In the genomic region with DNA sequence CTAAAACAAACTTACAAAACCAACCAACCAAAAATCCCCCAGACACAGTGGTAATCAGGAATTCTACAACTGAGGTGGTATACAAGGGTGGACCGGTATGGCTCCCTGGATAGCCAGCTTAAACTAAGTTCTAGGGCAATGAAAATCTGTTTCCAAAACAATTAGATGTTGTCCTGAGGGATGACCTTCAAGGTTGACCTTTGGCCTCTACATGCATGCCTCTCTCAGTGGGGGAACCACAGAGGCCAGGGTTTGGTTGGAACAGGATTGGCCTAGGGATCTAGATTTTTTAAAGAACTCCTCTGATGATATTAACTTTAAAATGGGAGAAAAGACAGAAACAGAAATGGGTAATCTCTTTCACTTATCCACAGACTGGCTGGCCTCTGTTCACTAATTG, we compare ENCODE assay signal across 25 mouse cellular contexts.
DNase-seq lines count a peak whose midpoint lies in the region; ATAC-seq and TF ChIP-seq lines count a peak whose summit lies in the region.
"Had no signal": no experiment of that assay in that cellular context is flagged by ENCODE, and none has a peak within 500 bp of the region (broad histone marks: within the 10 kb centered on the region; RNA-seq: fewer than 3 reads in every experiment).

No protein-coding gene starts in this region.

- H3K27me3 ChIP-seq in liver, adult 2 months (ENCODE audit: control insufficient read depth, insufficient read depth, low read length) = no peaks in the 10 kb centered on the region
- no peaks in the 10 kb centered on the region for H3K27me3 ChIP-seq in lung, postnatal 0 days (replicated peaks; ENCODE audit: insufficient read depth, low read length)
- no peaks in the 10 kb centered on the region for H3K27me3 ChIP-seq in intestine, embryonic 16.5 days (replicated peaks; ENCODE audit: control insufficient read depth, insufficient read depth, low read length)
- H3K27me3 ChIP-seq: embryonic facial prominence, embryonic 13.5 days; embryonic facial prominence, embryonic 15.5 days; forebrain, embryonic 12.5 days; Patski had no signal

- H3K79me2 ChIP-seq in liver, adult 2 months (ENCODE audit: control insufficient read depth, insufficient read depth, low read length) = no peaks in the 10 kb centered on the region

- no peak overlapping the region for H3K9ac ChIP-seq in liver, adult 2 months (ENCODE audit: low read depth, low read length)
- no peak overlapping the region for H3K9ac ChIP-seq in lung, postnatal 0 days (replicated peaks; ENCODE audit: low read depth)
- H3K9ac ChIP-seq in intestine, embryonic 16.5 days (ENCODE audit: low read depth, low read length) = no peak overlapping the region
- H3K9ac ChIP-seq: embryonic facial prominence, embryonic 13.5 days; embryonic facial prominence, embryonic 15.5 days; forebrain, embryonic 12.5 days; forebrain, postnatal 0 days had no signal

- no peak for TF ChIP-seq POLR2A in liver, adult 2 months (IDR thresholded peaks at IDR 0.05; ENCODE audit: extremely low read depth, insufficient read depth, low read length)

- no peak for TF ChIP-seq EP300 in lung, postnatal 0 days (IDR thresholded peaks at IDR 0.05)

- H3K4me3 ChIP-seq in liver, adult 2 months (ENCODE audit: insufficient read depth, low read depth, low read length) = no peak overlapping the region
- no peak overlapping the region for H3K4me3 ChIP-seq in brown adipose tissue, adult 24 weeks (ENCODE audit: insufficient read depth, low read depth, low read length)
- H3K4me3 ChIP-seq in lung, postnatal 0 days (ENCODE audit: low read depth, low read length) = no peak overlapping the region
- no peak overlapping the region for H3K4me3 ChIP-seq in intestine, embryonic 16.5 days (ENCODE audit: low read length)
- H3K4me3 ChIP-seq: embryonic facial prominence, embryonic 13.5 days; embryonic facial prominence, embryonic 15.5 days; erythroblast, embryonic 14.5 days; forebrain, embryonic 10.5 days; forebrain, embryonic 12.5 days had no signal

- H3K9me3 ChIP-seq in lung, postnatal 0 days (ENCODE audit: low read length) = no peaks in the 10 kb centered on the region
- no peaks in the 10 kb centered on the region for H3K9me3 ChIP-seq in intestine, embryonic 16.5 days (ENCODE audit: control insufficient read depth, low read length)
- H3K9me3 ChIP-seq: embryonic facial prominence, embryonic 13.5 days; embryonic facial prominence, embryonic 15.5 days; forebrain, embryonic 10.5 days; forebrain, embryonic 12.5 days; G1E had no signal

- no peak overlapping the region for H3K4me2 ChIP-seq in lung, postnatal 0 days (replicated peaks; ENCODE audit: low read depth, low read length)
- H3K4me2 ChIP-seq in intestine, embryonic 16.5 days (ENCODE audit: low read depth, low read length) = no peak overlapping the region
- H3K4me2 ChIP-seq: embryonic facial prominence, embryonic 13.5 days; embryonic facial prominence, embryonic 15.5 days; forebrain, embryonic 12.5 days had no signal

- peaks cover 10% of the 10 kb centered on the region; the same call in 1 of the 2 replicates for H3K4me1 ChIP-seq in liver, adult 2 months (ENCODE audit: control insufficient read depth, insufficient read depth, low read length)
- peaks cover 5% of the 10 kb centered on the region; the same call in 1 of the 2 replicates for H3K4me1 ChIP-seq in brown adipose tissue, adult 24 weeks (ENCODE audit: control insufficient read depth, insufficient read depth, insufficient read length, low read length)
- H3K4me1 ChIP-seq in lung, postnatal 0 days (ENCODE audit: insufficient read depth, low read depth, low read length) = no peaks in the 10 kb centered on the region
- no peaks in the 10 kb centered on the region for H3K4me1 ChIP-seq in intestine, embryonic 16.5 days (ENCODE audit: control insufficient read depth, insufficient read depth, low read length)
- H3K4me1 ChIP-seq: embryonic facial prominence, embryonic 13.5 days; embryonic facial prominence, embryonic 15.5 days; forebrain, embryonic 10.5 days; forebrain, embryonic 12.5 days had no signal

- ATAC-seq in lung, postnatal 0 days = no peak
- no peak for ATAC-seq in intestine, embryonic 16.5 days
- ATAC-seq: activated CD4-positive, CD25-positive, alpha-beta regulatory T cell, adult 4 months; CD4-positive, CD25-positive, alpha-beta regulatory T cell, adult 4 months; forebrain, embryonic 14.5 days; forebrain, postnatal 0 days had no signal

- H3K36me3 ChIP-seq in liver, adult 2 months (ENCODE audit: control insufficient read depth, insufficient read depth, low read length) = no peaks in the 10 kb centered on the region
- H3K36me3 ChIP-seq in lung, postnatal 0 days (ENCODE audit: insufficient read depth, low read length) = no peaks in the 10 kb centered on the region
- no peaks in the 10 kb centered on the region for H3K36me3 ChIP-seq in intestine, embryonic 16.5 days (ENCODE audit: control insufficient read depth, insufficient read depth, low read length)
- H3K36me3 ChIP-seq: embryonic facial prominence, embryonic 13.5 days; embryonic facial prominence, embryonic 15.5 days; forebrain, embryonic 10.5 days; forebrain, embryonic 12.5 days; G1E had no signal

- no peak for TF ChIP-seq CTCF in liver, adult 2 months (IDR thresholded peaks at IDR 0.05; ENCODE audit: low read depth, low read length)
- TF ChIP-seq CTCF in lung, postnatal 0 days (IDR thresholded peaks at IDR 0.05) = no peak

- peak overlapping the region; percentile 34; the same call in 1 of the 2 replicates for H3K27ac ChIP-seq in liver, adult 2 months (replicated peaks; ENCODE audit: insufficient read depth, low read depth, low read length)
- 0 out of 2 replicates have a peak overlapping the region, but pooled peaks have one; percentile 51 for H3K27ac ChIP-seq in brown adipose tissue, adult 24 weeks (replicated peaks; ENCODE audit: low read depth, low read length)
- H3K27ac ChIP-seq in lung, postnatal 0 days (ENCODE audit: low read length) = no peak overlapping the region
- no peak overlapping the region for H3K27ac ChIP-seq in intestine, embryonic 16.5 days (ENCODE audit: low read length)
- H3K27ac ChIP-seq: embryonic facial prominence, embryonic 13.5 days; embryonic facial prominence, embryonic 15.5 days; forebrain, embryonic 10.5 days; forebrain, embryonic 12.5 days had no signal

- DNase-seq in liver, adult 2 months (ENCODE audit: extremely low read depth, low read depth, low spot score) = peak; percentile 49
- DNase-seq in liver = no peak
- peak; percentile 76 for DNase-seq in ES-CJ7 (ENCODE audit: low read depth, low spot score)
- DNase-seq in R1 (ENCODE audit: low read depth, low spot score) = peak; percentile 85
- no peak for DNase-seq in lung, postnatal 0 days (ENCODE audit: low spot score)
- DNase-seq: B cell, adult 2 months; cerebellum, adult 11 months; cerebellum, adult 18-20 months; cerebellum, adult 8-10 months; cerebellum, adult 9-11 months; cerebellum, postnatal 36 days; embryo, embryonic 11 days; forebrain, postnatal 0 days had no signal

- 70% methylated on average over 1 of the region's 1 CpGs for WGBS in liver, adult 2 months
- WGBS in lung, postnatal 0 days = 88% methylated on average over 1 of the region's 1 CpGs
- WGBS in intestine, embryonic 16.5 days = 79% methylated on average over 1 of the region's 1 CpGs

Comparison
In these comparisons a context has a peak if more than half of its experiments do, and no peak if none do; other contexts are left out.
1. DNase-seq: peak in liver, adult 2 months (single experiment), ES-CJ7 (single experiment) and R1 (single experiment); none in liver (single experiment) and lung, postnatal 0 days (single experiment).
2. H3K27ac ChIP-seq: peak in liver, adult 2 months (single experiment) and brown adipose tissue, adult 24 weeks (single experiment); none in lung, postnatal 0 days (single experiment) and intestine, embryonic 16.5 days (single experiment).